Mouse (Mus musculus): ENCODE results near the gene Kcnh2. TPM values are rescaled to one million over a fixed set of nuclear protein-coding genes. Genes with fewer than 3 reads are reported as not detected.

Gene Kcnh2
- polyA plus RNA-seq, 1 experiment from 2014 or later, result 35.3 TPM

DNA sequence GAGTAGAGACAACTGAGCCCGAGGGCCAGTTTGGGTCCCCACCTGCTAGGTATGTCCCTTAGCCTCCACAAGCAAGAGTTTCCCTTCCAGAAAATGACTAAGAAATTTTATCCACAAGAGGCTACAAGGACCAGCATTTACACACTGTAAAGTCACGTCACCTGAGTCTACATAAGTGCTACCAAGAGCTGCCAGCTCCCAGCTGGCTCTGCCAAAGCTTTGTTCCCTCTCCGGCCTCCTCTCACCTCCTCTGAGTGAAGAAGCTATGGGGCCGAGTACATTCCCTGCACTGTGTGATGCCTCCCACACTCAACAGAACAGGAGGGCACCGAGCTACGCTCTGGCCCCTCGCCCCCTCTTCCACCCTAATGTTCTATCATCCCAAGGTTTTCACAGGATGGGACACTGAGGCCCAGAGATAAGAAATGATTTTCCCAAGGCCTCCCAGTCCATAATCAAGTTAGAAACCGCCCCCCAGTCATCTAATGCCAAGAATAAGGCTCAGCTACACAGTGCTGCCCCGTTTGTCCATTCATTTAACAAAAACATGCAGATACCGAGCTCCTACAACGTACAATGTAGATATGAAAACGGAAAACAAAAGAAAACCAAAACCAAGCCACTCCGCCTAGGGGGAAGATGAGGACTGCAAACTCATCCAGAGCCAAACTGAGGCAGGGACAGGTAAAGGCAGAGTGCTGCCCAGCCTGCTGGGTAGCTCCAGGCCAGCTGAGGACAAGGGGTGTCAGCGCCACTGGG is 9.0 kb downstream of the Kcnh2 start:
- H3K27me3 ChIP-seq (ENCODE audit: low read depth, poor library complexity, severe bottlenecking), result peaks cover 22% of the 10 kb centered on the region
- H3K27ac ChIP-seq (replicated peaks), result peak overlapping the region; percentile 95
- no peak overlapping the region for H3K4me3 ChIP-seq
- H3K4me1 ChIP-seq, result peaks cover 66% of the 10 kb centered on the region
- no peaks in the 10 kb centered on the region for H3K9me3 ChIP-seq (replicated peaks)
- peaks cover 9% of the 10 kb centered on the region; the same call in 1 of the 2 replicates for H3K36me3 ChIP-seq
- 85% methylated on average over 14 of the region's 14 CpGs for WGBS
- no peak for DNase-seq (ENCODE audit: low spot score)

GRCm38 (mm10) chr5:24337821-24338220 is 13.6 kb downstream of the Kcnh2 start:
- Histone ChIP-seq H3K36me3 (no peaks in the 10 kb centered on the region), H3K4me3 (no peak overlapping the region), H3K27ac (replicated peaks) (peak overlapping the region; percentile 61), H3K4me1 (peaks cover 65% of the 10 kb centered on the region), H3K27me3 (ENCODE audit: low read depth, poor library complexity, severe bottlenecking) (no peaks in the 10 kb centered on the region), H3K9me3 (replicated peaks) (no peaks in the 10 kb centered on the region)
- DNase-seq (ENCODE audit: low spot score), result no peak
- 83% methylated on average over 2 of the region's 2 CpGs for WGBS

DNA sequence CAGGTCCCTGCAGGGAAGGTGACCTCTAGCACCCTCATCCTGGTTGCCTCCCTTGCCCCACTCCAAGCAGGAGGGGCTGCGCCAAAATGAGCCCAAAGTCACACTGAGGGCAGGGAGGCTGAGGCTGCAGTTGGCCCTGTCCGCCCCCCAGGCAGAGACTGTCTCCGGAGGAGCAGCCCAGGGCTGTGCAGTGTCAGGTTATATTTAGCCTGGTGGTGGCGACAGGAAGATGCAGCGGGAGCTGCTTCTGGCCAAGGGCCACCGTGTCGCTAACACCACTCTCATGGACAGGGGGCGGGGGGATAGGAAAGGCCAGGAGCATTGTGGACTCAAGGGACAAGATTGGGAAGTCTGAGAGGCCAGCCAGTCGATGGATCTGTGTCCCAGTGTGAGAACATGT is 14.0 kb downstream of the Kcnh2 start:
- H3K9me3 ChIP-seq (replicated peaks), result no peaks in the 10 kb centered on the region
- peaks cover 3% of the 10 kb centered on the region; the same call in 1 of the 2 replicates for H3K36me3 ChIP-seq
- DNase-seq (ENCODE audit: low spot score), result no peak
- no peak overlapping the region for H3K4me3 ChIP-seq
- peak overlapping the region; percentile 61 for H3K27ac ChIP-seq (replicated peaks)
- 40% methylated on average over 9 of the region's 9 CpGs for WGBS
- H3K27me3 ChIP-seq (ENCODE audit: low read depth, poor library complexity, severe bottlenecking), result no peaks in the 10 kb centered on the region
- peaks cover 60% of the 10 kb centered on the region for H3K4me1 ChIP-seq

DNA sequence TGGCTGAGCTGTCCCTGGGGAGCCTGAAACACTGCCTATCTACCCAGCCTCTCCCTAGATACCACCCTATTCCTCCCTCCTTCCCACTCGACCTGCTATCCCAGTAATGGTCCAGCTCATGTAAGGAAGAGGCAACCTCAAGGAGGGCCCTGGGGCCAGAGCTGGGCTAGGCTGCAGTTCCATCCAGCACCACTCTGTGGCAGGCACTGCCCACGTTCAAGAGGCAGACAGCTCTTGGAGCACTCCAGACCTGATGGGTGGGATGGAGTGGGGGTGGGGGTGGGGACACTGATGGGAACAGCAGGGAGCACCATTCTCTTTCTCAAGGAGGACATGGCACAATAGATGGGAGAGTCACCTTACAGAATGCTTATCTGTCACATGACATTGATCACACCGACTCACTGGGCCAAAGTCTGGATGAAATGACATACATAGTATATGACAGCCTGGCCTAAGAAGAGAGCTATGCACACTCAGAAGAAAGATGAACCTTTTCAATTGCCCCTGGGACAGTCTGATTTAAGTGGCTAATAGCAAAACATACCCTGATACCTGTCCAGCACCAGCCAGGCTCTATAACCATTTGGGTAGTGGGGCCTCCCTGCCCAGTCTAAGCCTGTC is 15.4 kb downstream of the Kcnh2 start:
- Histone ChIP-seq H3K27ac (replicated peaks) (peak overlapping the region; percentile 46), H3K36me3 (peaks cover 13% of the 10 kb centered on the region), H3K9me3 (replicated peaks) (0 out of 2 replicates have a peak, but pooled peaks cover 3% of the 10 kb centered on the region), H3K4me3 (no peak overlapping the region), H3K27me3 (ENCODE audit: low read depth, poor library complexity, severe bottlenecking) (no peaks in the 10 kb centered on the region; the same call in 1 of the 2 replicates), H3K4me1 (peaks cover 51% of the 10 kb centered on the region)
- WGBS, result 16% methylated on average over 3 of the region's 3 CpGs
- DNase-seq (ENCODE audit: low spot score), result peak; percentile 67

DNA sequence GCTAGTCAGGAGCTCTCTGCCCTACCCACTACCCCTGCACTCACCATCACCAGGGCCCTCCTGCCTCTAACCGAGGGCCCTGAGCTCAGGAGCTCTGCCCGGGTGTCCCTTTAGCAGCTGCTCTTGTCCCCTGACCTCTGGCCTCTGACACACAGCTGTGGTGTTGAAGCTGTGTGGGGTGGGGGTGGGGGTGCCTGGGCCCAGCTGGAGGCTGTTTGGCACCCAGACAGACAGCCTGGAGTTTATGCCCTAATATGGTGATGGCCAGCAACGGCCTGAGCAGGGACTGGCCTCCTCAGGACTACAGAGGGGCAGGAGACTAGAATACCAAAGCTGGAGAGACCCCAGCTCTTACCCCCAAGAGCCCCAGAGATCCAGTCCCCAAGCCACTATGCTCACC is 16.7 kb downstream of the Kcnh2 start:
- H3K27ac ChIP-seq (replicated peaks), result peak overlapping the region; percentile 46
- peaks cover 7% of the 10 kb centered on the region for H3K27me3 ChIP-seq (ENCODE audit: low read depth, poor library complexity, severe bottlenecking)
- WGBS, result 33% methylated on average over 3 of the region's 3 CpGs
- peaks cover 13% of the 10 kb centered on the region for H3K36me3 ChIP-seq
- no peak overlapping the region for H3K4me3 ChIP-seq
- H3K9me3 ChIP-seq (replicated peaks), result 0 out of 2 replicates have a peak, but pooled peaks cover 3% of the 10 kb centered on the region
- peaks cover 59% of the 10 kb centered on the region for H3K4me1 ChIP-seq
- DNase-seq (ENCODE audit: low spot score), result no peak

DNA sequence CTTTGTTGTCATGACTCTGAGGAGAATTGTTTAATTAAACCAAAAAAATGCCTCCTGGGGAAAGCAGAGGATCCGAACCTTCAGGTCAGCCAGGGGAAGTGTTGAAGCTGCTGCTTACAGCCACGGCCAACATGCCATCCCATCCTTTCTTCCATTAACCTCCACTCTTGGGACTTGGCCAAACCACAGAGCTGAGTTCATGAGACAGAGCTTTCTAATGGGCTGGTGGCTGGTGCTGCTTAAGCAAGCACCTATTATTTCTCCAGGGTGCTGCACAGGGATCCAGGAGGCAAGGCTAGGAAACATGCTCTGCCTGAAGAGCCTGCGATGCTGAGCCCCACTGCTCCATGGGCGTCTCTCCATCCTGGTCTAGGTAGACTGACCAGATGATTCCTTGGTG is 19.0 kb downstream of the Kcnh2 start:
- peaks cover 70% of the 10 kb centered on the region for H3K4me1 ChIP-seq
- H3K27ac ChIP-seq (replicated peaks), result no peak overlapping the region
- H3K4me3 ChIP-seq, result no peak overlapping the region
- H3K27me3 ChIP-seq (ENCODE audit: low read depth, poor library complexity, severe bottlenecking), result peaks cover 23% of the 10 kb centered on the region
- DNase-seq (ENCODE audit: low spot score), result no peak
- H3K9me3 ChIP-seq (replicated peaks), result 0 out of 2 replicates have a peak, but pooled peaks cover 3% of the 10 kb centered on the region
- 95% methylated on average over 4 of the region's 4 CpGs for WGBS
- H3K36me3 ChIP-seq, result peaks cover 13% of the 10 kb centered on the region

DNA sequence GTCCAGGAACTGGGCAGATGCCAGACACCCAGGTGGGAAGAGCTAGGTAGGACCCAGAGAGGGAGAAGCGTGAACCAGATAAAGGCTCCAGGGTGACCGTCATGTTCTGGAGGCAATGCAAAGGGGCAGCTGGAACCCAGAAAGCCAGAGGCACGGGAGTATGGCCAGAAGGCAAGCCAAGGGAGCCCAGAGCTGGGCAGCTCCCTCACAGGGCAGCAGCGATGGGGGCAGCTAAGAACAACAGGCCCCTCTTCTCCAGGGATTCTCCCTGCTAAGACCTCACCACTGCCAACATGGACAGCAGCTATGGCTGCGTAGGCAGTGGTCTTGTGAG is 21.5 kb downstream of the Kcnh2 start:
- Histone ChIP-seq H3K4me3 (peak overlapping the region; percentile 52), H3K27ac (replicated peaks) (peak overlapping the region; percentile 87), H3K36me3 (peaks cover 30% of the 10 kb centered on the region), H3K27me3 (ENCODE audit: low read depth, poor library complexity, severe bottlenecking) (peaks cover 47% of the 10 kb centered on the region), H3K4me1 (peaks cover 48% of the 10 kb centered on the region), H3K9me3 (replicated peaks) (0 out of 2 replicates have a peak, but pooled peaks cover 3% of the 10 kb centered on the region)
- DNase-seq (ENCODE audit: low spot score), result no peak
- WGBS, result 53% methylated on average over 5 of the region's 5 CpGs

GRCm38 (mm10) chr5:24329212-24329964 is 22.0 kb downstream of the Kcnh2 start:
- Histone ChIP-seq H3K36me3 (peaks cover 35% of the 10 kb centered on the region), H3K9me3 (replicated peaks) (0 out of 2 replicates have a peak, but pooled peaks cover 3% of the 10 kb centered on the region), H3K27ac (replicated peaks) (peak overlapping the region; percentile 87), H3K27me3 (ENCODE audit: low read depth, poor library complexity, severe bottlenecking) (peaks cover 53% of the 10 kb centered on the region), H3K4me3 (peak overlapping the region; percentile 52), H3K4me1 (peaks cover 43% of the 10 kb centered on the region)
- DNase-seq (ENCODE audit: low spot score), result peak; percentile 65
- 10% methylated on average over 25 of the region's 27 CpGs for WGBS

DNA sequence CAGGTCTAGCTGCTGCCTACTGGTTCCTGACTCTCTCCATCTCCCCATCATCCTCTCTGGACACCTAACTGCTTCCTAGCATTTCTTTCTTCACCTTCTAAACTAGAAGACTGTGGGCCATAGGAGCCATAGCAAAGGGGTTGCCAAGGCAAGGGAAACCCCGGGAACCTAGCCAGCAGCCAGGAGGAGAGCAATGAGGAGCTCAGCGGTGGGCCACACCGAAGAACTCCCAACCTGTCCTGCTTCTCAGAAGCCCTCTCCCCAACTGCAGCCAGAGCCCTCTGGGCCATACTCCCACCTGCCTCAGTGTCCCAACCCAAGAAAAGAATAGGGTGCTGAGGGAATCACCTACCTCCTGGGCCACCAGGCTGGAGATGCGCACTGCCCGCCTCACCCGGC is 22.6 kb downstream of the Kcnh2 start:
- Histone ChIP-seq H3K9me3 (replicated peaks) (0 out of 2 replicates have a peak, but pooled peaks cover 3% of the 10 kb centered on the region), H3K27ac (replicated peaks) (peak overlapping the region; percentile 87), H3K4me1 (peaks cover 39% of the 10 kb centered on the region), H3K36me3 (peaks cover 41% of the 10 kb centered on the region), H3K4me3 (peak overlapping the region; percentile 52), H3K27me3 (ENCODE audit: low read depth, poor library complexity, severe bottlenecking) (peaks cover 58% of the 10 kb centered on the region)
- WGBS, result 84% methylated on average over 6 of the region's 6 CpGs
- DNase-seq (ENCODE audit: low spot score), result no peak

GRCm38 (mm10) chr5:24326842-24327417 is 24.5 kb downstream of the Kcnh2 start:
- peaks cover 55% of the 10 kb centered on the region for H3K4me1 ChIP-seq
- 81% methylated on average over 4 of the region's 4 CpGs for WGBS

DNA sequence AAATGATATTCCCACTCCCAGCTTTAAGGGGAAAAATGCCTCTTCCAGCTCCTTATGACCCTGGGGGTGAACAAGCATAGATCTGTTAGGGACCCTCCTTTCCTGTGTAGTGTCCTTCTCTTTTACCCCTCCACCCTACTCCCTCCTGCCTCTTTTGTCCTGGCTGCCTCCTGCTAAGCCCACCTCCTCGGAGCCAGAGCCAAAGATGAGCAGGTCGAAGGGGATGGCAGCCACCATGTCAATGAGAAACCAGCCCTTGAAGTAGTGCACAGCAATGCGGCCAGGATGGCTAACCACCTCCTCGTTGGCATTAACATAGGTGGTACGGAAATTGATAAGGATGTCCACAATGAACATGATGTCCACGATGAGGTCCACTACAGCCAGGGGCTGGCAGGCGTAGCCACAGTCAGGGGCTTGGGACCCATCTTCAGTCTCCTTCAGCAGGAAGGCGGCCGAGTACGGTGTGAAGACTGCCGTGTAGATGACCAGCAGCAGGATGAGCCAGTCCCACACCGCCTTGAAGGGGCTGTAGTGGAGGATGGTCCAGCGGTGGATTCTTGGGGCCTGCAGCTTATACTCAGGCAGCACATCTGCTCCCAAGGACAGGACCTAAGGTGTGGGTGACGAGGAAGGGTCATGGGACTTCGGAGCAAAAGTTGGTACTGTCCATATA is 25.1 kb downstream of the Kcnh2 start:
- peaks cover 56% of the 10 kb centered on the region for H3K4me1 ChIP-seq
- H3K27ac ChIP-seq (replicated peaks), result no peak overlapping the region
- peaks cover 28% of the 10 kb centered on the region for H3K36me3 ChIP-seq
- peaks cover 65% of the 10 kb centered on the region for H3K27me3 ChIP-seq (ENCODE audit: low read depth, poor library complexity, severe bottlenecking)
- 91% methylated on average over 15 of the region's 15 CpGs for WGBS
- H3K4me3 ChIP-seq, result no peak overlapping the region
- DNase-seq (ENCODE audit: low spot score), result no peak
- no peaks in the 10 kb centered on the region for H3K9me3 ChIP-seq (replicated peaks)

More at GRCm38 (mm10) chr5:24326842-24327417, 24.5 kb downstream of the Kcnh2 start:
- Histone ChIP-seq H3K9me3 (replicated peaks) (0 out of 2 replicates have a peak, but pooled peaks cover 3% of the 10 kb centered on the region), H3K27ac (replicated peaks) (no peak overlapping the region), H3K27me3 (ENCODE audit: low read depth, poor library complexity, severe bottlenecking) (peaks cover 65% of the 10 kb centered on the region), H3K36me3 (peaks cover 34% of the 10 kb centered on the region), H3K4me3 (no peak overlapping the region)
- no peak for DNase-seq (ENCODE audit: low spot score)

- 47% methylated on average over 14 of the region's 14 CpGs for WGBS
- H3K36me3 ChIP-seq, result peaks cover 35% of the 10 kb centered on the region
- H3K4me1 ChIP-seq, result peaks cover 64% of the 10 kb centered on the region
- H3K27me3 ChIP-seq (ENCODE audit: low read depth, poor library complexity, severe bottlenecking), result peaks cover 63% of the 10 kb centered on the region
- H3K27ac ChIP-seq (replicated peaks), result no peak overlapping the region
- no peak overlapping the region for H3K4me3 ChIP-seq
- H3K9me3 ChIP-seq (replicated peaks), result no peaks in the 10 kb centered on the region
- DNase-seq (ENCODE audit: low spot score), result no peak
These were observed 26.2 kb downstream of the Kcnh2 start for GRCm38 (mm10) chr5:24325251-24325650.
